Mouse (Mus musculus): Measurements from ENCODE around the gene Golm1. TPM values are rescaled to one million over a fixed set of nuclear protein-coding genes. Genes with fewer than 3 reads are reported as not detected.
A peak's percentile ranks its signal among the peaks of the same experiment; 100 is the strongest.
"Not testable (repeated sequence)": the region's sequence is repeated elsewhere in the genome, so short reads cannot be mapped to it uniquely, and the experiment has no call there.

Gene Golm1
- 44.4 and 48.5 TPM in 2 replicates for polyA plus RNA-seq (2015; fragmentation: Nextera tagmentation; extraction: Ambion mirVana)

DNA sequence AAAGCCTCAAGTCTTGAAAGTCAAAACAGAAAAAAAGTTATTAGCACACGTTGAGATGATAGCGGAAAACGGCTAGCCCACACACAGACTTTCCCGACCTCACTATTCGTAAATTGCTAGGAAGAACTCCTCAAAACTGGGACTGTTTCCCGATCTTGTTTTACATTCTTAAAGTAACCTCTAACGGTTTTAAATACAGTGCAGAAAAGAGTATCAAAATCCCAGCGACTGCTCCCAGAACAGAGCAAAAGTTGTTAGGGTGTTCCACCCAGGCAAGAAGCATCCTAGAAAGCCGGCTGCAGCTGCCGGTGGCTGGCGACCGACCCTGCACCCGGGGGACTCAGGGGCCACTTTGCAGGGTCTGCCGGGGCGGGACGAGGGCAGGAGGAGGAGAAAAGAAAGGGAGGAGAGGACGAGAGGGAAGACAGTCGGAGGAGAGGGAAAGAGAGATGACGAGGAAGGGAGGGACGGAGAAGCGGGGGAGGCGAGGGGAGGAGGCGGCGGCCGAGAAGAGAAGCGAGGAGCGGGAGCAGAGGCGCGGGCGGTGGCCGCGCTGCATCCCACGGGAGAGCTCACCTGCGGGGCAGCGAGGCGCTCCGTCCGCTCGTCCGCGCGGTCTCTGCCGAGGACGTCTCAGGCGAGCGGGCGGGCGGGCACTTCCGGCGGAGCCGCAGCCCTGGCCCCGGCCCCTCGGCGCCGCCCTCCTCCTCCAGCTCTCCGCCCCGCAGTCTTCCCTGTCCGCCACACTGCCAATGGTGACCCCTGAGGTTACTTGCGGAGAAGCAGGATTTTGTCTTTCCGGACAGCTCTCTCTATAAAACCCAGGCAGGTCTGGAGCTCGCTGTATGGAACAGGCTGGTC, at the start of gene Golm1:
TSS of gene Golm1 (minus strand) at position 661 of the 861 bp plus-strand sequence.
- Histone ChIP-seq H3K9ac (peak within 1 kb of the TSS; percentile 89), H3K4me3 (peak within 1 kb of the TSS; percentile 80), H3K27ac (replicated peaks) (peak within 1 kb of the TSS; percentile 85), H3K4me1 (replicated peaks) (peaks cover 34% of the 10 kb centered on the region), H3K36me3 (no peaks in the 10 kb centered on the region), H3K4me2 (peak within 1 kb of the TSS; percentile 81), H3K9me3 (no peaks in the 10 kb centered on the region), H3K27me3 (no peaks in the 10 kb centered on the region)
- ATAC-seq (ENCODE audit: low read depth): peak; percentile 81
- under 1% methylated on average over 43 of the region's 61 CpGs for WGBS

DNA sequence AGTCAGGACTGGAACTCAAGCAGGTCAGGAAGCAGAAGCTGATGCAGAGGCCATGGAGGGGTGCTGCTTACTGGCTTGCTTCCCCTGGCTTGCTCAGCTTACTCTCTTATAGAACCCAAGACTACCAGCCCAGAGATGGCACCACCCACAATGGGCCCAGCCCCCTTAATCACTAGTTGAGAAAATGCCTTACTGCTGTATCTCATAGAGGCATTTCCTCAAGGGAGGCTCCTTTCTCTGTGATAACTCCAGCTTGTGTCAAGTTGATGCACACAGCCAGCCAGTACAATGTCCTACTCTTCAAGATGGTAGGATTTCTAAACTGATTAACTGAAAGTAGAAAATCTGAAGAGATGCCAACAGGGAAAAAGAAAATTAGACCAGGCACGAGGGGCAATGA, 46.5 kb upstream of the Golm1 start:
- WGBS: 86% methylated on average over 1 of the region's 1 CpGs
- H3K4me3 ChIP-seq; H3K27ac ChIP-seq (replicated peaks); ATAC-seq (ENCODE audit: low read depth); H3K36me3 ChIP-seq; H3K27me3 ChIP-seq; H3K9me3 ChIP-seq; H3K4me2 ChIP-seq; H3K9ac ChIP-seq: not testable (repeated sequence)
- peaks cover 17% of the 10 kb centered on the region for H3K4me1 ChIP-seq (replicated peaks)

- no peak for ATAC-seq (ENCODE audit: low read depth)
- Histone ChIP-seq H3K9ac (no peak overlapping the region), H3K9me3 (no peaks in the 10 kb centered on the region), H3K4me1 (replicated peaks) (peaks cover 7% of the 10 kb centered on the region), H3K4me2 (no peak overlapping the region), H3K27ac (replicated peaks) (0 out of 2 replicates have a peak overlapping the region, but pooled peaks have one; percentile 23), H3K27me3 (no peaks in the 10 kb centered on the region), H3K4me3 (no peak overlapping the region), H3K36me3 (no peaks in the 10 kb centered on the region)
- 85% methylated on average over 1 of the region's 1 CpGs for WGBS
Measured at GRCm38 (mm10) chr13:59719475-59719874, 43.9 kb upstream of the Golm1 start.

DNA sequence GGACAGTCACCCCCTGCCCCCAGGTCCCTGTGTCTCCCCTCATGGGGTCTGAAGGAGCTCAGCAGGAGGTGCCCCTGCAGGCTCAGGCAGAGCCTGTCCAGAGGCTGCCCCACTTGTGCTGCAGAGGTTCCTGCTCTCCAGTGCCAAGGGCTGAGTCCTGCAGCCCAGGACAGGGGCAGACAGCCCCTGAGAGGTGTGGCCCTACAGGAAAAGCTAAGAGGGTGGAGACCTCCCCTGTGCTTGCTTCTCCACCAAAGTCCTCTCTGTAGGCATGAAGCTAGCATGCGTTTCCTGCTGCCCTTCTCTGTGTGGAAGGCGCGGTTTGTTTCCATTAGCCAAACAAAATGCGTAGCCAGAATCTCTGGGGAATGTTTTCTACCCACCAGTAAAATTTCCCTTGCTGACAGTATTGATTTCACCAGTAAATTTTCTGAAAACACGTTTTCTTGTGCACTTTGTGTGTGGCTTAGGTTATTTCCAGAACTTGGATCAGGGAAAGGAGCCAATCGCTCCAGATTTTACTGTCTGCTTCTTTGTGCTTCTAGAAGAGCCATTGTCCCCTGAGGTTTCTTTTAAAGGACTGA, 43.3 kb upstream of the Golm1 start:
- 28% methylated on average over 6 of the region's 6 CpGs for WGBS

DNA sequence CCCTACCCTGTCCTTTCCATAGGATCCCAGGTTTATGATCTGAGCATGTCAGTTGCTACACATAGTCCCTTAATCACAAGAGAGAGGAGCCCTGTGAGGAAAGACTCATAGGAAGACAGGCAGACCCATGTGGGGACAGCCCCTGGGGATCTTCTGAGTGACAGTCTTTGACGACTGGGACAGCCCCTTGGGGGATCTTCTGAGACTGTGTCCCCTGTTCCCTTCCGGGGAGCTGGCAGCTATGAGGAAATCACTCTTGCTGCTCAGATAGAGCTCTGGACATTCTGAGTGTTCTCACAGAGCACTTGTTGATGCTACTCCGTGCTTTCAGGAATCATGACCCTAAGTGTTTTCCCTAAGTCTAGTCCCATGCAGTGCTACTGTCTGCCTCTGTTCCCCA, 38.1 kb upstream of the Golm1 start:
- H3K4me1 ChIP-seq (replicated peaks): no peaks in the 10 kb centered on the region
- WGBS: 40% methylated on average over 3 of the region's 3 CpGs
- H3K27ac ChIP-seq (replicated peaks): no peak overlapping the region
- no peak overlapping the region for H3K4me2 ChIP-seq
- no peak overlapping the region for H3K9ac ChIP-seq
- no peaks in the 10 kb centered on the region for H3K27me3 ChIP-seq
- H3K4me3 ChIP-seq: no peak overlapping the region
- ATAC-seq (ENCODE audit: low read depth): no peak
- no peaks in the 10 kb centered on the region for H3K9me3 ChIP-seq
- H3K36me3 ChIP-seq: no peaks in the 10 kb centered on the region

More for the DNA sequence above, 43.3 kb upstream of the Golm1 start:
- not testable (repeated sequence) for ATAC-seq (ENCODE audit: low read depth); H3K27me3 ChIP-seq; H3K4me3 ChIP-seq; H3K4me2 ChIP-seq; H3K4me1 ChIP-seq (replicated peaks); H3K36me3 ChIP-seq; H3K9me3 ChIP-seq; H3K9ac ChIP-seq
- H3K27ac ChIP-seq (replicated peaks): 0 out of 2 replicates have a peak overlapping the region, but pooled peaks have one; percentile 23

DNA sequence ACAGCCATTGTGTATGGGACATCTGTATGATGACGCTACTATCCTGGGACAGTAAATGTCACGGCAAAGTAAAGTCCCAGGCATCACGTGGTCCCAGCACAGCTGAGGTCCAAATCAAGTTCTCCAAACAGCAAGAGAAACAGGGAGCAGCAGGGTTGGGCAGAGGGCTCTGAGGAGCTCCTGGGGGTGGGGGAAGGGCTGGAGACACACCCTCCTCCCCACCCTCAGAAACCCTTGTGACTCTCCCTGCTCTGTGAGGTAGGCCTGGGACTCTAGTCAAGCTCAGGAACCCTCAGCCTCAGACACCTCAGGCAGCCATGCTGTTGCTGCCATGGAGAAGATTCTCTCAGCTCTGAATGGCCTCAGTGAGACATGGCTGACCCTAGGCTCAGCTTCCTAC, 36.4 kb upstream of the Golm1 start, which contains the start of gene Spata31d1b:
TSS of gene Spata31d1b (plus strand) at position 301 of the 400 bp plus-strand sequence.
- 66% methylated on average over 3 of the region's 3 CpGs for WGBS
- H3K36me3 ChIP-seq; H3K9me3 ChIP-seq; H3K27ac ChIP-seq (replicated peaks); H3K27me3 ChIP-seq; H3K4me3 ChIP-seq; H3K4me2 ChIP-seq; ATAC-seq (ENCODE audit: low read depth); H3K9ac ChIP-seq; H3K4me1 ChIP-seq (replicated peaks): not testable (repeated sequence)

- Histone ChIP-seq H3K27ac (replicated peaks) (no peak within 1 kb of the TSS), H3K36me3 (no peaks in the 10 kb centered on the region), H3K4me2 (no peak within 1 kb of the TSS), H3K4me3 (no peak within 1 kb of the TSS), H3K27me3 (no peaks in the 10 kb centered on the region), H3K9ac (no peak within 1 kb of the TSS), H3K9me3 (no peaks in the 10 kb centered on the region), H3K4me1 (replicated peaks) (no peaks in the 10 kb centered on the region)
- 90% methylated on average over 15 of the region's 15 CpGs for WGBS
- no peak for ATAC-seq (ENCODE audit: low read depth)
Measured at GRCm38 (mm10) chr13:59710230-59710629, 34.6 kb upstream of the Golm1 start, which contains the start of gene Spata31d1a. Gene Spata31d1a, minus strand, starts transcription at chr13:59710330.

DNA sequence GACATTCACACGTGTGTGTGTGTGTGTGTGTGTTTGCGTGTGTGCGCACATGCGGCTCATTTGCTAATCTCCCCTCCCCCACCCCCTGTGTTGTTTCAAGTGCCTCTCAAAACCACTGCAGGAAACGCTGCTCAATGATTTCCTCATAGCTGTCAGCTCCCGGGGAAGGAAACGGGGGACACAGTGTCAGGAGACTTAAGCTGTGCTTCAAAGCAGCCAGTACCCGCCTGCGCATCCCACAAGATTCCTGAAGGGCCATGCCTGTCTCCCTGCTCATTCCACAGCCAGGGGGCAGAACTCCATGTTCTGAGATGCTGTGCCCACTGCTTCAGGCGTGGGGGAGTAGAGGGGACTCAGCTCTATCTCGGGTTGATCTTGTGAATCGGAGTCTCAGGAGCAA, 29.0 kb upstream of the Golm1 start:
- Histone ChIP-seq H3K9ac (no peak overlapping the region), H3K9me3 (no peaks in the 10 kb centered on the region), H3K27me3 (no peaks in the 10 kb centered on the region), H3K27ac (replicated peaks) (no peak overlapping the region), H3K4me2 (no peak overlapping the region), H3K4me3 (no peak overlapping the region), H3K4me1 (replicated peaks) (no peaks in the 10 kb centered on the region), H3K36me3 (no peaks in the 10 kb centered on the region)
- no peak for ATAC-seq (ENCODE audit: low read depth)
- 59% methylated on average over 12 of the region's 12 CpGs for WGBS

DNA sequence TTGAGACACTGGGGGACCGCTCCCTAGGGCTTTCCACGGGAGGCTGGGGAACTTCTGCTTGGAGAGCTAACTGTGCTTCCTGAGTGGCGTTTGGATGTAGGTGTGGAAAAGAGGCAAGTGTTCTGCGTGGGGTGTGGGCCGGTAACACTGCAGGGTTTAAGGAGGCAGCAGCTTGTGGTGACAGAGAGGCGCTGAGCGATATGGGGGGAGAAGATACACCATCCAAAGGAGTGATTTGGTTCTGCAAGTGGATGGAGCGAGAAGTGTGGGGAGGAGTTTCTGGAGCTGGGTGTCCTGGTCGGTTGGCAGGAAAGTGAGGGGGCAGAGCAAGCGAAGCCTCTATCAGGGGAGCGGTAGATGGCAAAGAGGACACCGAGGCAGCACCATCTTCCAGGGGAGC, 27.9 kb upstream of the Golm1 start:
- Histone ChIP-seq H3K9ac (no peak overlapping the region), H3K27me3 (no peaks in the 10 kb centered on the region), H3K4me1 (replicated peaks) (no peaks in the 10 kb centered on the region), H3K4me2 (no peak overlapping the region), H3K9me3 (no peaks in the 10 kb centered on the region), H3K27ac (replicated peaks) (no peak overlapping the region), H3K36me3 (no peaks in the 10 kb centered on the region), H3K4me3 (no peak overlapping the region)
- no peak for ATAC-seq (ENCODE audit: low read depth)
- WGBS: 88% methylated on average over 12 of the region's 12 CpGs

DNA sequence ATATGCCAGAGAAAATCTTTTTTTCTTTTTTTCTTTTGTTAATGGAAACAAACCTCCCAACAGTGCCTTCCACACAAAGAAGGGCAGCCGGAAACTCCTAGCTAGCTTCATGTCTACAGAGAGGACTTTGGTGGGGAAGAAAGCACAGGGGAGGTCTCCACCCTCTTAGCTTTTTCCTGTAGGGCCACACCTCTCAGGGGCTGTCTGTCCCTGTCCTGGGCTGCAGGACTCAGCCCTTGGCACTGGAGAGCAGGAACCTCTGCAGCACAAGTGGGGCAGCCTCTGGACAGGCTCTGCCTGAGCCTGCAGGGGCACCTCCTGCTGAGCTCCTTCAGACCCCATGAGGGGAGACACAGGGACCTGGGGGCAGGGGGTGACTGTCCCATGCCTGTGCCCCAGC, 24.5 kb upstream of the Golm1 start:
- not testable (repeated sequence) for H3K4me3 ChIP-seq; H3K36me3 ChIP-seq; H3K27ac ChIP-seq (replicated peaks); H3K9ac ChIP-seq; H3K9me3 ChIP-seq; H3K4me1 ChIP-seq (replicated peaks); H3K4me2 ChIP-seq; ATAC-seq (ENCODE audit: low read depth); H3K27me3 ChIP-seq
- WGBS: 65% methylated on average over 1 of the region's 1 CpGs

- no peak overlapping the region for H3K9ac ChIP-seq
- no peak overlapping the region for H3K4me2 ChIP-seq
- no peak for ATAC-seq (ENCODE audit: low read depth)
- no peaks in the 10 kb centered on the region for H3K4me1 ChIP-seq (replicated peaks)
- 84% methylated on average over 8 of the region's 8 CpGs for WGBS
- no peak overlapping the region for H3K27ac ChIP-seq (replicated peaks)
- H3K9me3 ChIP-seq: peaks cover 3% of the 10 kb centered on the region; the same call in 1 of the 2 replicates
- no peaks in the 10 kb centered on the region for H3K27me3 ChIP-seq
- H3K4me3 ChIP-seq: no peak overlapping the region
- H3K36me3 ChIP-seq: no peaks in the 10 kb centered on the region
Measured at GRCm38 (mm10) chr13:59699131-59699530, 23.5 kb upstream of the Golm1 start.

DNA sequence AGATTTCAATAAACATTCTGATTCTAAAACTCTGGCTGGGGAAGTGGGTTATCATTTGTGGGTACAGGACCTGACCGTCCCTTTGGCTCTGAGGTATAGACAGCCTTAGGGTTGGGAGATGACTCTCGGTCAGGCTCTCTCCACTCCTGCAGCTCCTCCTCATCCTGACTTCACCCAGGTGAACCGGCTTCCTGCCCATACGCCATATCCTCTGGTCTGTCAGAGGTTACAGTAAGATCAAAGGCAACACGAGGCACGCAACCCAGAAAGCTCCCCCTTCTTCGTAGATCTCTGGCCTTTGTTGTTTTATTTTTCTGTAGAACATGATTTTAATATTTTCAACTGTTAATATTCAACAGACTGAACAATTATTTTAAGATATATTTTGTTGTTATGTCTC, 20.2 kb upstream of the Golm1 start:
- Histone ChIP-seq H3K4me1 (replicated peaks) (no peaks in the 10 kb centered on the region), H3K36me3 (no peaks in the 10 kb centered on the region), H3K9me3 (peaks cover 3% of the 10 kb centered on the region; the same call in 1 of the 2 replicates), H3K9ac (no peak overlapping the region), H3K27me3 (no peaks in the 10 kb centered on the region), H3K4me3 (no peak overlapping the region), H3K4me2 (no peak overlapping the region), H3K27ac (replicated peaks) (no peak overlapping the region)
- ATAC-seq (ENCODE audit: low read depth): no peak
- 88% methylated on average over 7 of the region's 7 CpGs for WGBS

Data from neural tube, embryonic 13.5 days (tissue).